Mouse (Mus musculus) C2C12 (cell line): ENCODE results near the gene Rsrc1. TPM values are rescaled to one million over a fixed set of nuclear protein-coding genes. Genes with fewer than 3 reads are reported as not detected.

Experiments
- H3K27me3 ChIP-seq: one replicate; pipeline ENCODE4 v1.6.1; 2011; ENCODE audit not compliant: control insufficient read depth, insufficient read depth, insufficient read length
- H3K36me3 ChIP-seq: one replicate; pipeline ENCODE4 v1.6.1; 2011; ENCODE audit not compliant: control insufficient read depth, insufficient read depth
- H3K4me3 ChIP-seq: one replicate; pipeline ENCODE4 v1.5.1; 2011; ENCODE audit warnings: mild to moderate bottlenecking, control low read depth; ENCODE audit not compliant: poor library complexity, insufficient read depth, severe bottlenecking
- H3K79me2 ChIP-seq: one replicate; pipeline ENCODE4 v1.6.1; 2011; ENCODE audit not compliant: control insufficient read depth, insufficient read depth
- H3K79me3 ChIP-seq: one replicate; pipeline ENCODE4 v1.6.1; 2011; ENCODE audit warnings: low read depth, control low read depth
- H3ac ChIP-seq: one replicate; pipeline ENCODE3; 2011; ENCODE audit warnings: low read depth; ENCODE audit not compliant: control insufficient read depth, insufficient read length
- CEBPB ChIP-seq: IDR thresholded peaks from one replicate; pipeline ENCODE4 v1.6.1; 2011; ENCODE audit warnings: low read depth, mild to moderate bottlenecking, control low read depth, moderate library complexity
- CTCF ChIP-seq: IDR thresholded peaks from one replicate; pipeline ENCODE4 v1.5.1; 2011; ENCODE audit not compliant: control insufficient read depth, insufficient read depth, insufficient read length
- FOSL1 ChIP-seq: IDR thresholded peaks from one replicate; pipeline ENCODE4 v1.8.0; 2011; ENCODE audit warnings: mild to moderate bottlenecking, low read length; ENCODE audit not compliant: poor library complexity, insufficient read depth, severe bottlenecking
- MAX ChIP-seq: IDR thresholded peaks from one replicate; pipeline ENCODE4 v1.6.1; 2011; ENCODE audit warnings: mild to moderate bottlenecking, control low read depth
- MYOD1 ChIP-seq: IDR thresholded peaks from one replicate; pipeline ENCODE4 v1.6.1; 2011; ENCODE audit warnings: low read depth; ENCODE audit not compliant: control insufficient read depth, insufficient read length
- MYOG ChIP-seq: IDR thresholded peaks from one replicate; pipeline ENCODE4 v1.6.1; 2011; ENCODE audit not compliant: control insufficient read depth, insufficient read length; ENCODE audit errors: extremely low read depth
- USF1 ChIP-seq: IDR thresholded peaks from one replicate; pipeline ENCODE4 v1.6.1; 2011; ENCODE audit warnings: low read depth, mild to moderate bottlenecking, control low read depth, moderate library complexity
- polyA plus RNA-seq: library from polyadenylated mRNA; unstranded; fragments of >200 nt; fragmentation: generic; extraction: Trizol; gene quantifications from one replicate; pipeline ENCODE4 v1.2.1, GENCODE M21; 2012; ENCODE audit warnings: missing spikeins

The Rsrc1 gene
- polyA plus RNA-seq, 1 experiment = 15.9 TPM

- no peaks in the 10 kb centered on the region for H3K36me3 ChIP-seq
- TF ChIP-seq MYOD1 (no peak), MAX (no peak), FOSL1 (no peak), CTCF (no peak), USF1 (no peak), CEBPB (no peak), MYOG (no peak)
- H3ac ChIP-seq = no peak overlapping the region
- no peaks in the 10 kb centered on the region for H3K79me2 ChIP-seq
- no peak overlapping the region for H3K4me3 ChIP-seq
- H3K79me3 ChIP-seq = no peaks in the 10 kb centered on the region
- H3K27me3 ChIP-seq = no peaks in the 10 kb centered on the region
Measured at GRCm38 (mm10) chr3:67280247-67280646, 299.1 kb downstream of the Rsrc1 start.

DNA sequence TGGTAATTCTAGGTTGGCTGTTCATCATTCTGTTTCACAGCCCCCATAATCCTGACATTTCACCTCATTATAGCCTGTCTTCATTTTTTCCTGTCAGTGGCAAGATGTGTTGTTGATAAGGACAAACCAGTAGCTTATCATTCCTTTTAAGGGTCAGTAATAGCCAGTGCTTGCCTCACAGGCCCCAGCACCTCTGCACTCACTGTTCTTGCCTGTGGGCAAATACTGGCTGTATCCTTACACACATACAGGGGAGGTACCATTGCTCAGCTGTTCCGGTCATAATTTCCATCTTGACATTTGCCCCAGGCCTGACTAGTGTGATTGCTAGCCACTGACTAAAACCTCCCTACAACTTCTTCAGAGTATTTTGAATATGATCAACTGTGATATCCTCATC, 302.8 kb downstream of the Rsrc1 start:
- Histone ChIP-seq H3K36me3 (no peaks in the 10 kb centered on the region), H3K79me3 (no peaks in the 10 kb centered on the region), H3K4me3 (no peak overlapping the region), H3ac (no peak overlapping the region), H3K27me3 (no peaks in the 10 kb centered on the region), H3K79me2 (no peaks in the 10 kb centered on the region)
- TF ChIP-seq FOSL1 (no peak), CEBPB (no peak), MYOG (no peak), CTCF (no peak), MAX (no peak), USF1 (no peak), MYOD1 (no peak)

GRCm38 (mm10) chr3:67284848-67285247, 303.7 kb downstream of the Rsrc1 start:
- Histone ChIP-seq H3K4me3 (no peak overlapping the region), H3ac (no peak overlapping the region), H3K79me3 (no peaks in the 10 kb centered on the region), H3K27me3 (no peaks in the 10 kb centered on the region), H3K36me3 (no peaks in the 10 kb centered on the region), H3K79me2 (no peaks in the 10 kb centered on the region)
- no peak for TF ChIP-seq CTCF
- no peak for TF ChIP-seq MAX
- TF ChIP-seq FOSL1 = no peak
- TF ChIP-seq MYOG = no peak
- no peak for TF ChIP-seq MYOD1
- no peak for TF ChIP-seq USF1
- TF ChIP-seq CEBPB = no peak

DNA sequence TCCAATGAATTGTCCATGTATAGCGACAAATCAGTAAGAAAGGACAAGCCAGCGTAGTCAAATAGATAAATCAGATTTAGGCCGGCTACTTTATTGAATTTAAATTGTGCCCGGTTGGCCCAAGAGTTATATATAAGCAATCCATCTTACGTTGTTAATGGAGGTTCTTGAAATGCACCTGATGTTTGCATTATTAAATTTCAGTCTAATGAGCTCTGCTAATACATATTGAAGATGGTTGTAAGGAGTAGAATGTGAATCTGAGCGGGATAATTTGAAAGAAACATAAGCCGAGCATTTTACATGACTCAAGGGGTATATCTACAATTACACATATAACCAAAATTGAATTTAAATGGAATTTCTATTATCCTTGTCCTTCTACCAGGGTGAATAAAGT, 307.5 kb downstream of the Rsrc1 start:
- no peaks in the 10 kb centered on the region for H3K27me3 ChIP-seq
- no peaks in the 10 kb centered on the region for H3K79me3 ChIP-seq
- H3K79me2 ChIP-seq = no peaks in the 10 kb centered on the region
- no peak for TF ChIP-seq MYOD1
- no peak for TF ChIP-seq CTCF
- TF ChIP-seq MYOG = no peak
- H3K4me3 ChIP-seq = no peak overlapping the region
- no peak overlapping the region for H3ac ChIP-seq
- no peaks in the 10 kb centered on the region for H3K36me3 ChIP-seq

DNA sequence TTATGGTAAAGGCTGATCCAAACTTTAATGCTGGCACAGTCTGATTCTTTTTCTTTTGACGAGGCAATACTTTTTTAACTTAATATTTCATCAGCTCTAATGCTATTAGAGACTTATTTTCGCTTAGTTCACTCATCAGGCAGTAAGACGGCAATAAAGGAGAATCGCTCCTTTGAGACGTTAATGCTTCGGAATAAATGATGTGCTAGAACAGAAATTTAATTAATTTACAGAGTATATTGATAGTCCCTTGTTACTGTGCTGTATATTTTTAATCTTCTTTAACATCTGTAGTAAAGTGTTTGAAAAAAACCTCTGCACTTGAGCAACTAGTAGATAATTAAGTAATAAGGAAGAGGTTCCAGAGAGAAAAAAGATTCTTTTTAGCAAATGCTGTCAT, 308.3 kb downstream of the Rsrc1 start:
- H3ac ChIP-seq = no peak overlapping the region
- H3K4me3 ChIP-seq = no peak overlapping the region
- H3K36me3 ChIP-seq = no peaks in the 10 kb centered on the region
- H3K27me3 ChIP-seq = no peaks in the 10 kb centered on the region
- no peaks in the 10 kb centered on the region for H3K79me2 ChIP-seq
- H3K79me3 ChIP-seq = no peaks in the 10 kb centered on the region
- no peak for TF ChIP-seq FOSL1
- no peak for TF ChIP-seq MYOD1
- no peak for TF ChIP-seq MAX
- TF ChIP-seq CTCF = no peak
- no peak for TF ChIP-seq MYOG
- no peak for TF ChIP-seq USF1
- no peak for TF ChIP-seq CEBPB

- Histone ChIP-seq H3K36me3 (no peaks in the 10 kb centered on the region), H3ac (no peak overlapping the region), H3K4me3 (no peak overlapping the region), H3K27me3 (no peaks in the 10 kb centered on the region), H3K79me3 (no peaks in the 10 kb centered on the region), H3K79me2 (no peaks in the 10 kb centered on the region)
- TF ChIP-seq CTCF (no peak), CEBPB (no peak), FOSL1 (no peak), MAX (no peak), MYOD1 (no peak), MYOG (no peak), USF1 (no peak)
Measured at GRCm38 (mm10) chr3:67308725-67309124, 327.5 kb downstream of the Rsrc1 start.
